24 mouse cellular contexts compared by ENCODE assay signal in genomic region chr19:45239191-45239590, GRCm38 (mm10). TPM values are rescaled to one million over a fixed set of nuclear protein-coding genes. Genes with fewer than 3 reads are reported as not detected.
DNase-seq lines count a peak whose midpoint lies in the region; ATAC-seq and TF ChIP-seq lines count a peak whose summit lies in the region.
"Had no signal": no experiment of that assay in that cellular context is flagged by ENCODE, and none has a peak within 500 bp of the region (broad histone marks: within the 10 kb centered on the region; RNA-seq: fewer than 3 reads in every experiment).

No protein-coding gene starts in this region.

- ATAC-seq in hindbrain, embryonic 13.5 days (ENCODE audit: low FRiP score) = no peak
- no peak for ATAC-seq in hindbrain, embryonic 12.5 days (ENCODE audit: low FRiP score)
- no peak for ATAC-seq in midbrain, embryonic 11.5 days (ENCODE audit: low FRiP score)
- ATAC-seq in midbrain, postnatal 0 days (ENCODE audit: low FRiP score) = no peak
- ATAC-seq: activated CD4-positive, CD25-positive, alpha-beta regulatory T cell, adult 4 months; forebrain, embryonic 13.5 days; forebrain, embryonic 16.5 days; intestine, postnatal 0 days had no signal

- no peaks in the 10 kb centered on the region for H3K36me3 ChIP-seq in hindbrain, embryonic 13.5 days
- no peaks in the 10 kb centered on the region for H3K36me3 ChIP-seq in hindbrain, embryonic 12.5 days
- no peaks in the 10 kb centered on the region for H3K36me3 ChIP-seq in midbrain, embryonic 11.5 days (ENCODE audit: control insufficient read depth, insufficient read depth, low read length)
- no peaks in the 10 kb centered on the region for H3K36me3 ChIP-seq in midbrain, postnatal 0 days (ENCODE audit: insufficient read depth, low read length)
- H3K36me3 ChIP-seq: forebrain, embryonic 10.5 days; heart, embryonic 12.5 days; heart, embryonic 15.5 days had no signal

- no peak overlapping the region for H3K4me3 ChIP-seq in hindbrain, embryonic 13.5 days
- H3K4me3 ChIP-seq in hindbrain, embryonic 12.5 days = no peak overlapping the region
- H3K4me3 ChIP-seq in midbrain, embryonic 11.5 days (ENCODE audit: low read depth, low read length) = no peak overlapping the region
- no peak overlapping the region for H3K4me3 ChIP-seq in midbrain, postnatal 0 days (ENCODE audit: low read depth, low read length)
- H3K4me3 ChIP-seq: forebrain, embryonic 10.5 days; forebrain, embryonic 13.5 days; heart, embryonic 12.5 days; heart, embryonic 15.5 days had no signal

- peak overlapping the region; percentile 64 for H3K4me2 ChIP-seq in hindbrain, embryonic 13.5 days
- no peak overlapping the region for H3K4me2 ChIP-seq in hindbrain, embryonic 12.5 days (replicated peaks)
- no peak overlapping the region for H3K4me2 ChIP-seq in midbrain, embryonic 11.5 days
- no peak overlapping the region for H3K4me2 ChIP-seq in midbrain, postnatal 0 days (ENCODE audit: low read depth, low read length, poor library complexity, severe bottlenecking)
- H3K4me2 ChIP-seq: forebrain, embryonic 13.5 days; heart, embryonic 12.5 days; heart, embryonic 15.5 days had no signal

- H3K9me3 ChIP-seq in hindbrain, embryonic 13.5 days = no peaks in the 10 kb centered on the region
- H3K9me3 ChIP-seq in hindbrain, embryonic 12.5 days (replicated peaks) = no peaks in the 10 kb centered on the region
- no peaks in the 10 kb centered on the region for H3K9me3 ChIP-seq in midbrain, embryonic 11.5 days (ENCODE audit: control insufficient read depth, low read length)
- no peaks in the 10 kb centered on the region for H3K9me3 ChIP-seq in midbrain, postnatal 0 days (ENCODE audit: low read length)
- H3K9me3 ChIP-seq: forebrain, embryonic 10.5 days; forebrain, embryonic 13.5 days; heart, embryonic 12.5 days; heart, embryonic 15.5 days had no signal

- no peak overlapping the region for H3K9ac ChIP-seq in hindbrain, embryonic 13.5 days
- H3K9ac ChIP-seq in hindbrain, embryonic 12.5 days = no peak overlapping the region
- no peak overlapping the region for H3K9ac ChIP-seq in midbrain, embryonic 11.5 days (ENCODE audit: low read length)
- H3K9ac ChIP-seq in midbrain, postnatal 0 days (replicated peaks; ENCODE audit: low read length, poor library complexity, severe bottlenecking) = no peak overlapping the region
- H3K9ac ChIP-seq: forebrain, embryonic 13.5 days; heart, embryonic 12.5 days; heart, embryonic 15.5 days had no signal

- DNase-seq in embryo, embryonic 10.5 days (ENCODE audit: low spot score) = peak; percentile 22
- no peak for DNase-seq in embryo, embryonic 11 days
- peak; percentile 91 for DNase-seq in midbrain, embryonic 11.5 days (ENCODE audit: low spot score, missing footprints)
- no peak for DNase-seq in midbrain, postnatal 0 days (ENCODE audit: low spot score)
- no peak for DNase-seq in cerebellum, postnatal 10 days
- DNase-seq: adrenal gland, adult 8-10 months; adrenal gland, postnatal 36 days; cerebellum, adult 18-20 months; cerebellum, adult 9-10 months; cerebellum, postnatal 25 days; gastrocnemius, postnatal 25 days; heart, postnatal 10 days; heart, postnatal 36 days had no signal

- peaks cover 97% of the 10 kb centered on the region for H3K27me3 ChIP-seq in hindbrain, embryonic 13.5 days
- H3K27me3 ChIP-seq in hindbrain, embryonic 12.5 days = peaks cover 97% of the 10 kb centered on the region
- H3K27me3 ChIP-seq in midbrain, embryonic 11.5 days (ENCODE audit: control insufficient read depth, insufficient read depth, low read length) = peaks cover 99% of the 10 kb centered on the region
- peaks cover 81% of the 10 kb centered on the region for H3K27me3 ChIP-seq in midbrain, postnatal 0 days (ENCODE audit: insufficient read depth, low read length)

- H3K4me1 ChIP-seq in hindbrain, embryonic 13.5 days (replicated peaks) = peaks cover 59% of the 10 kb centered on the region
- H3K4me1 ChIP-seq in hindbrain, embryonic 12.5 days = peaks cover 30% of the 10 kb centered on the region
- peaks cover 8% of the 10 kb centered on the region for H3K4me1 ChIP-seq in midbrain, embryonic 11.5 days (ENCODE audit: control insufficient read depth, insufficient read depth, low read length)
- no peaks in the 10 kb centered on the region for H3K4me1 ChIP-seq in midbrain, postnatal 0 days (ENCODE audit: insufficient read depth, low read length)

- WGBS in hindbrain, embryonic 13.5 days = 8% methylated on average over 1 of the region's 1 CpGs
- 7% methylated on average over 1 of the region's 1 CpGs for WGBS in hindbrain, embryonic 12.5 days
- WGBS in midbrain, embryonic 11.5 days = 26% methylated on average over 1 of the region's 1 CpGs
- WGBS in midbrain, postnatal 0 days = 17% methylated on average over 1 of the region's 1 CpGs

- H3K27ac ChIP-seq in hindbrain, embryonic 13.5 days = no peak overlapping the region
- no peak overlapping the region for H3K27ac ChIP-seq in hindbrain, embryonic 12.5 days
- H3K27ac ChIP-seq in midbrain, embryonic 11.5 days (ENCODE audit: low read depth, low read length) = no peak overlapping the region
- no peak overlapping the region for H3K27ac ChIP-seq in midbrain, postnatal 0 days (ENCODE audit: low read depth, low read length)
- H3K27ac ChIP-seq: forebrain, embryonic 10.5 days; forebrain, embryonic 13.5 days; heart, embryonic 15.5 days had no signal

- no peak for TF ChIP-seq CTCF in midbrain, postnatal 0 days (IDR thresholded peaks at IDR 0.05)

RNA-seq across cellular contexts. Expression of gene Lbx1, which starts 3.6 kb away (rescaled TPM):
- 9.5 and 11.8 TPM in 2 replicates for polyA plus RNA-seq in hindbrain, embryonic 13.5 days (2015; fragmentation: Nextera tagmentation; extraction: Ambion mirVana)
- polyA plus RNA-seq in hindbrain, embryonic 12.5 days (2016; fragmentation: Nextera tagmentation; extraction: Ambion mirVana) = 10.8 and 18.8 TPM in 2 replicates
- not detected in 2 replicates for polyA plus RNA-seq in midbrain, embryonic 11.5 days (2014; fragmentation: Nextera tagmentation; extraction: Ambion mirVana)
- 1.3 and 2.1 TPM in 2 replicates for total RNA-seq in midbrain, postnatal 0 days (2014; rRNA removed)
- polyA plus RNA-seq in midbrain, postnatal 0 days (2015; fragmentation: Nextera tagmentation; extraction: Ambion mirVana) = 0.10 TPM in 1 of 2 replicates, not detected in the other
- total RNA-seq: adrenal gland, adult 8-10 months; common myeloid progenitor, adult 5-6 weeks; heart, postnatal 10 days had no signal
- polyA plus RNA-seq: activated CD4-positive, CD25-positive, alpha-beta regulatory T cell, adult 4 months; forebrain, embryonic 10.5 days; forebrain, embryonic 13.5 days; forebrain, embryonic 16.5 days; heart, embryonic 12.5 days; heart, embryonic 15.5 days; intestine, embryonic 14.5 days; intestine, postnatal 0 days had no signal

Comparison
In these comparisons a context has a peak if more than half of its experiments do, and no peak if none do; other contexts are left out.
1. DNase-seq: peak in embryo, embryonic 10.5 days (single experiment) and midbrain, embryonic 11.5 days (single experiment); none in embryo, embryonic 11 days (single experiment), midbrain, postnatal 0 days (single experiment) and cerebellum, postnatal 10 days (0 of 2).